Mouse (Mus musculus) mouse embryonic stem cell (cell line): Measurements from ENCODE around the gene Ttll10.

Source experiments
- in situ Hi-C, 2 experiments: fragments of 300-500 bp; cut with MboI; formaldehyde crosslinking; loops; 1 replicate in 1 of 2; 3 replicates in 1 of 2; pipeline ENCODE4 v1.14.3; 2019 to 2020; ENCODE audit warnings: low sequenced_read_pairs in 2 of 2, low pct_unique_long_range_greater_than_20kb in 1 of 2, mixed read lengths in 1 of 2; ENCODE audit not compliant: unreplicated experiment in 1 of 2

Ttll10 gene

GRCm38 (mm10) chr4:156059261-156059660 is at the start of gene Ttll10:
Ttll10 (minus strand) TSS chr4:156059414.
- in situ Hi-C loops: no loop called here

GRCm38 (mm10) chr4:156103342-156103741 is 44.1 kb upstream of the Ttll10 start:
- in situ Hi-C loops: no loop called here

GRCm38 (mm10) chr4:156101481-156101903 is 42.3 kb upstream of the Ttll10 start:
- in situ Hi-C loops: no loop called here

- in situ Hi-C loops: no loop called here
These were observed 41.3 kb upstream of the Ttll10 start for GRCm38 (mm10) chr4:156100501-156100900.

- in situ Hi-C loops: loop anchor here in 1 of 2 experiments (5.0 kb wide), 1 partner anchor 67 kb away; no protein-coding TSS in a partner anchor
These were observed 40.2 kb upstream of the Ttll10 start for GRCm38 (mm10) chr4:156099427-156099826.

GRCm38 (mm10) chr4:156097770-156098366 is 38.7 kb upstream of the Ttll10 start:
- in situ Hi-C loops: loop anchor here in 1 of 2 experiments (5.0 kb wide), 1 partner anchor 66 kb away; no protein-coding TSS in a partner anchor

- in situ Hi-C loops: loop anchor here in 1 of 2 experiments (5.0 kb wide), 1 partner anchor 64 kb away; no protein-coding TSS in a partner anchor
These were observed 37.0 kb upstream of the Ttll10 start for GRCm38 (mm10) chr4:156096191-156096590.

GRCm38 (mm10) chr4:156093758-156094157 is 34.5 kb upstream of the Ttll10 start:
- in situ Hi-C loops: no loop called here

GRCm38 (mm10) chr4:156092765-156093164 is 33.6 kb upstream of the Ttll10 start:
- in situ Hi-C loops: no loop called here

GRCm38 (mm10) chr4:156091236-156091635 is 32.0 kb upstream of the Ttll10 start:
- in situ Hi-C loops: no loop called here

GRCm38 (mm10) chr4:156087398-156088087 is 28.3 kb upstream of the Ttll10 start:
- in situ Hi-C loops: no loop called here

- in situ Hi-C loops: no loop called here
These were observed 26.0 kb upstream of the Ttll10 start for GRCm38 (mm10) chr4:156085256-156085655.

- in situ Hi-C loops: no loop called here
These were observed 25.1 kb upstream of the Ttll10 start for GRCm38 (mm10) chr4:156084096-156084879.

- in situ Hi-C loops: no loop called here
These were observed 24.1 kb upstream of the Ttll10 start for GRCm38 (mm10) chr4:156083348-156083747.

GRCm38 (mm10) chr4:156082621-156083234 is 23.5 kb upstream of the Ttll10 start:
- in situ Hi-C loops: no loop called here

GRCm38 (mm10) chr4:156077499-156078301 is 18.5 kb upstream of the Ttll10 start:
- in situ Hi-C loops: no loop called here

GRCm38 (mm10) chr4:156076911-156077382 is 17.7 kb upstream of the Ttll10 start:
- in situ Hi-C loops: no loop called here

- in situ Hi-C loops: no loop called here
These were observed 11.5 kb upstream of the Ttll10 start for GRCm38 (mm10) chr4:156070716-156071115.
